In the genomic region with DNA sequence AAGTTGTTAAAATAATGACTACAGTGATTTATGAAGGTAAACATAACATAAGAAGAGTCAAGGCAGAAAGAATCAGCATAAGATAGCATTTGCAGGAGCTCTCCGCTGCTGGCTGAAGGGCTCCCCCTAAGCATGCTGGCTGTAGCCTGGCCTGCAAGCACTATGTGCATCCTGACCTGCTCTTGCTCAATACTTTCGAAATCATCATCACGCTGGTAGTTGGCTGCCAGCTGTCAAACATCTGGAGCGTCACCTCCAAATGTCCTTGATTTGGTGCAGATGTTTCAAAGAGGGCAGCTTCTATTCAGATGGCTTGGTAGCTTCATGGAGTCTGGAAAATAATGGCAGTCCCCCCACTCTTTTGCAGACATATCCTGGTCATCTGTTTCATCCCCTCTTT, we compare ENCODE assay signal across 13 mouse cellular contexts.
A peak's percentile ranks its signal among the peaks of the same experiment; 100 is the strongest.
DNase-seq lines count a peak whose midpoint lies in the region; ATAC-seq and TF ChIP-seq lines count a peak whose summit lies in the region.
"Had no signal": no experiment of that assay in that cellular context is flagged by ENCODE, and none has a peak within 500 bp of the region (broad histone marks: within the 10 kb centered on the region; RNA-seq: fewer than 3 reads in every experiment).

No protein-coding gene starts in this region.

- no peak overlapping the region for H3ac ChIP-seq in myocyte (ENCODE audit: control insufficient read depth, insufficient read length)

- H3K36me3 ChIP-seq in heart, adult 2 months (ENCODE audit: control insufficient read depth, insufficient read depth, low read length): no peaks in the 10 kb centered on the region
- no peaks in the 10 kb centered on the region for H3K36me3 ChIP-seq in liver, embryonic 13.5 days
- no peaks in the 10 kb centered on the region for H3K36me3 ChIP-seq in myocyte (ENCODE audit: control insufficient read depth, insufficient read depth)

- TF ChIP-seq POLR2A in heart, adult 2 months (IDR thresholded peaks at IDR 0.05; ENCODE audit: insufficient read depth, low read depth, low read length): no peak
- no peak for TF ChIP-seq POLR2A in myocyte (IDR thresholded peaks at IDR 0.05; ENCODE audit: insufficient read length, low read depth)

- no peak overlapping the region for H3K27ac ChIP-seq in heart, adult 2 months
- H3K27ac ChIP-seq in liver, embryonic 13.5 days: no peak overlapping the region
- H3K27ac ChIP-seq: kidney, postnatal 0 days had no signal

- 0 out of 2 replicates have a peak, but pooled peaks have one; percentile 5 for TF ChIP-seq CTCF in heart, adult 2 months (IDR thresholded peaks at IDR 0.05)

- DNase-seq in heart, adult 2 months: peak; percentile 48 to 54
- no peak for DNase-seq in heart, adult 8-10 months (ENCODE audit: low spot score)
- peak; percentile 45 for DNase-seq in adrenal gland, postnatal 10 days
- no peak for DNase-seq in liver, embryonic 13.5 days
- no peak for DNase-seq in c-Kit-positive CD71-positive TER-119-positive erythroid progenitor cells, embryonic 14.5 days (ENCODE audit: low spot score)
- DNase-seq in spleen, postnatal 10 days (ENCODE audit: low spot score in 2 of 2): no peak
- no peak for DNase-seq in embryo, embryonic 10 days (ENCODE audit: low spot score)
- DNase-seq: cerebellum, adult 9-11 months had no signal

- H3K9ac ChIP-seq in heart, adult 2 months (ENCODE audit: low read depth, low read length): no peak overlapping the region
- no peak overlapping the region for H3K9ac ChIP-seq in liver, embryonic 13.5 days

- no peaks in the 10 kb centered on the region for H3K4me1 ChIP-seq in heart, adult 2 months (ENCODE audit: control insufficient read depth, insufficient read depth, low read length)
- peaks cover 16% of the 10 kb centered on the region for H3K4me1 ChIP-seq in liver, embryonic 13.5 days (replicated peaks)

- TF ChIP-seq EP300 in heart, adult 2 months (IDR thresholded peaks at IDR 0.05; ENCODE audit: insufficient read depth, low read depth, low read length): no peak

- H3K79me2 ChIP-seq in heart, adult 2 months (replicated peaks; ENCODE audit: control insufficient read depth, insufficient read depth, low read length): no peaks in the 10 kb centered on the region
- H3K79me2 ChIP-seq in myocyte (ENCODE audit: control insufficient read depth, insufficient read depth): no peaks in the 10 kb centered on the region

- H3K27me3 ChIP-seq in heart, adult 2 months (ENCODE audit: control insufficient read depth, insufficient read depth, low read length): no peaks in the 10 kb centered on the region
- H3K27me3 ChIP-seq in liver, embryonic 13.5 days: no peaks in the 10 kb centered on the region
- H3K27me3 ChIP-seq in myocyte (ENCODE audit: control insufficient read depth, insufficient read depth, insufficient read length): no peaks in the 10 kb centered on the region

- H3K4me2 ChIP-seq in liver, embryonic 13.5 days: no peak overlapping the region
- H3K4me2 ChIP-seq in myocyte (ENCODE audit: low read depth): peak overlapping the region; percentile 14
- H3K4me2 ChIP-seq: midbrain, embryonic 11.5 days had no signal

- 60% methylated on average over 4 of the region's 4 CpGs for WGBS in heart, adult 2 months
- 56% methylated on average over 4 of the region's 4 CpGs for WGBS in liver, embryonic 13.5 days (ENCODE audit: insufficient replicate concordance)

- H3K9me3 ChIP-seq in liver, embryonic 13.5 days (replicated peaks): no peaks in the 10 kb centered on the region

- no peak overlapping the region for H3K4me3 ChIP-seq in heart, adult 2 months
- no peak overlapping the region for H3K4me3 ChIP-seq in liver, embryonic 13.5 days (replicated peaks)
- no peak overlapping the region for H3K4me3 ChIP-seq in myocyte

- ATAC-seq in liver, embryonic 13.5 days (ENCODE audit: low read depth): peak; percentile 54; the same call in 1 of the 2 replicates
- ATAC-seq: activated CD4-positive, CD25-positive, alpha-beta regulatory T cell, adult 4 months; forebrain, embryonic 14.5 days had no signal

- intact Hi-C loops in heart, adult 2 months (cut with DNase I): no loop called here

TF ChIP-seq in myocyte, 11 proteins besides CTCF, POLR2A, EP300 and RAD21:
- TF ChIP-seq MYOD1 (IDR thresholded peaks at IDR 0.05; ENCODE audit: control insufficient read depth in 1 of 3, insufficient read length in 2 of 3, low read depth in 2 of 3): no peak
- TF ChIP-seq E2F4 (IDR thresholded peaks at IDR 0.05; ENCODE audit: insufficient read depth): no peak
- TF ChIP-seq SRF (IDR thresholded peaks at IDR 0.05; ENCODE audit: control insufficient read depth, insufficient read length, low read depth): no peak
- peak; percentile 83 for TF ChIP-seq CEBPB (IDR thresholded peaks at IDR 0.05; ENCODE audit: insufficient read depth, poor library complexity, severe bottlenecking)

Comparison
In these comparisons a context has a peak if more than half of its experiments do, and no peak if none do; other contexts are left out.
1. DNase-seq: peak in heart, adult 2 months (2 of 2) and adrenal gland, postnatal 10 days (single experiment); none in heart, adult 8-10 months (single experiment), liver, embryonic 13.5 days (single experiment), c-Kit-positive CD71-positive TER-119-positive erythroid progenitor cells, embryonic 14.5 days (single experiment), spleen, postnatal 10 days (0 of 2) and embryo, embryonic 10 days (single experiment).